Mouse (Mus musculus): Measurements from ENCODE around the gene Phb. TPM values are rescaled to one million over a fixed set of nuclear protein-coding genes. Genes with fewer than 3 reads are reported as not detected.
A peak's percentile ranks its signal among the peaks of the same experiment; 100 is the strongest.

Gene Phb
- polyA plus RNA-seq, 1 experiment from 2014 or later: 273 TPM

GRCm38 (mm10) chr11:95645397-95646153 lies 21.2 kb upstream of the Phb start:
- H3K4me2 ChIP-seq: peak overlapping the region; percentile 56
- ATAC-seq (replicated peaks; ENCODE audit: insufficient number of reproducible peaks, low FRiP score, low TSS enrichment): no peak; the same call in 1 of the 2 replicates
- 2% methylated on average over 36 of the region's 36 CpGs for WGBS (ENCODE audit: insufficient replicate concordance)
- 0 out of 2 replicates have a peak overlapping the region, but pooled peaks have one; percentile 44 for H3K9ac ChIP-seq (ENCODE audit: low read depth, low read length)
- H3K9me3 ChIP-seq (replicated peaks; ENCODE audit: control insufficient read depth, low read length): no peaks in the 10 kb centered on the region
- H3K4me1 ChIP-seq (ENCODE audit: control insufficient read depth, insufficient read depth, low read length): peaks cover 25% of the 10 kb centered on the region
- H3K27me3 ChIP-seq (ENCODE audit: control insufficient read depth, insufficient read depth, low read length): peaks cover 50% of the 10 kb centered on the region
- H3K36me3 ChIP-seq (ENCODE audit: control insufficient read depth, insufficient read depth, low read length): no peaks in the 10 kb centered on the region
- no peak overlapping the region for H3K27ac ChIP-seq (ENCODE audit: low read depth, low read length)
- peak overlapping the region; percentile 31 for H3K4me3 ChIP-seq (ENCODE audit: low read depth, low read length)

- Histone ChIP-seq H3K9me3 (replicated peaks; ENCODE audit: control insufficient read depth, low read length) (no peaks in the 10 kb centered on the region), H3K27ac (ENCODE audit: low read depth, low read length) (no peak overlapping the region), H3K4me2 (no peak overlapping the region), H3K27me3 (ENCODE audit: control insufficient read depth, insufficient read depth, low read length) (peaks cover 50% of the 10 kb centered on the region), H3K4me3 (ENCODE audit: low read depth, low read length) (no peak overlapping the region), H3K9ac (ENCODE audit: low read depth, low read length) (no peak overlapping the region), H3K4me1 (ENCODE audit: control insufficient read depth, insufficient read depth, low read length) (peaks cover 25% of the 10 kb centered on the region), H3K36me3 (ENCODE audit: control insufficient read depth, insufficient read depth, low read length) (no peaks in the 10 kb centered on the region)
- WGBS (ENCODE audit: insufficient replicate concordance): 43% methylated on average over 3 of the region's 3 CpGs
- no peak for ATAC-seq (replicated peaks; ENCODE audit: insufficient number of reproducible peaks, low FRiP score, low TSS enrichment)
These were observed 20.6 kb upstream of the Phb start for GRCm38 (mm10) chr11:95646154-95646490.

GRCm38 (mm10) chr11:95647791-95648190 lies 19.0 kb upstream of the Phb start:
- no peaks in the 10 kb centered on the region for H3K36me3 ChIP-seq (ENCODE audit: control insufficient read depth, insufficient read depth, low read length)
- no peak overlapping the region for H3K9ac ChIP-seq (ENCODE audit: low read depth, low read length)
- no peak overlapping the region for H3K4me3 ChIP-seq (ENCODE audit: low read depth, low read length)
- peaks cover 25% of the 10 kb centered on the region for H3K4me1 ChIP-seq (ENCODE audit: control insufficient read depth, insufficient read depth, low read length)
- no peak overlapping the region for H3K4me2 ChIP-seq
- H3K27ac ChIP-seq (ENCODE audit: low read depth, low read length): no peak overlapping the region
- peaks cover 37% of the 10 kb centered on the region for H3K27me3 ChIP-seq (ENCODE audit: control insufficient read depth, insufficient read depth, low read length)
- no peaks in the 10 kb centered on the region for H3K9me3 ChIP-seq (replicated peaks; ENCODE audit: control insufficient read depth, low read length)
- no peak for ATAC-seq (replicated peaks; ENCODE audit: insufficient number of reproducible peaks, low FRiP score, low TSS enrichment)
- WGBS (ENCODE audit: insufficient replicate concordance): 9% methylated on average over 3 of the region's 3 CpGs

GRCm38 (mm10) chr11:95648827-95649226 lies 17.9 kb upstream of the Phb start:
- no peak overlapping the region for H3K4me3 ChIP-seq (ENCODE audit: low read depth, low read length)
- H3K4me2 ChIP-seq: no peak overlapping the region
- H3K9ac ChIP-seq (ENCODE audit: low read depth, low read length): no peak overlapping the region
- H3K4me1 ChIP-seq (ENCODE audit: control insufficient read depth, insufficient read depth, low read length): peaks cover 18% of the 10 kb centered on the region
- no peaks in the 10 kb centered on the region for H3K36me3 ChIP-seq (ENCODE audit: control insufficient read depth, insufficient read depth, low read length)
- 5% methylated on average over 4 of the region's 4 CpGs for WGBS (ENCODE audit: insufficient replicate concordance)
- no peak overlapping the region for H3K27ac ChIP-seq (ENCODE audit: low read depth, low read length)
- peaks cover 31% of the 10 kb centered on the region for H3K27me3 ChIP-seq (ENCODE audit: control insufficient read depth, insufficient read depth, low read length)
- ATAC-seq (replicated peaks; ENCODE audit: insufficient number of reproducible peaks, low FRiP score, low TSS enrichment): no peak
- H3K9me3 ChIP-seq (replicated peaks; ENCODE audit: control insufficient read depth, low read length): no peaks in the 10 kb centered on the region

DNA sequence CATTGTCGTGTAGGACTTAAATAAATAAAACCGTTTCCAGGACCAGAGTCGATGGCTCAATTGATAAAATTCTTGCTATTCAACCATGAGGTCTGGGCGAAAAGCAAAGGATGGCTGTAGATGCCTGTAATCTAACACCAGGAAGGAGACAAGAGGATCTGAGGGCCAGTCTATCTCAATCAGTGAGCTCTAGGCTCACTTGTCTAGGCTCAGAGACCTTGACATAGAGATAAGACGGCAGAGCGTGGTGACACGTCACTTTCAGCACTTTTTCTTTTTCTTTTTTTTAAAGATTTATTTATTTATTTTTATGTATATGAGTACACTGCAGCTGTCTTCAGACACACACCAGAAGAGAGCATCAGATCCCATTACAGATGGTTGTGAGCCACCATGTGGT lies 17.2 kb upstream of the Phb start:
- peaks cover 14% of the 10 kb centered on the region for H3K4me1 ChIP-seq (ENCODE audit: control insufficient read depth, insufficient read depth, low read length)
- H3K9me3 ChIP-seq (replicated peaks; ENCODE audit: control insufficient read depth, low read length): no peaks in the 10 kb centered on the region
- no peak overlapping the region for H3K9ac ChIP-seq (ENCODE audit: low read depth, low read length)
- H3K36me3 ChIP-seq (ENCODE audit: control insufficient read depth, insufficient read depth, low read length): no peaks in the 10 kb centered on the region
- H3K4me3 ChIP-seq (ENCODE audit: low read depth, low read length): no peak overlapping the region
- H3K27me3 ChIP-seq (ENCODE audit: control insufficient read depth, insufficient read depth, low read length): peaks cover 24% of the 10 kb centered on the region
- 43% methylated on average over 7 of the region's 7 CpGs for WGBS (ENCODE audit: insufficient replicate concordance)
- ATAC-seq (replicated peaks; ENCODE audit: insufficient number of reproducible peaks, low FRiP score, low TSS enrichment): no peak
- H3K4me2 ChIP-seq: no peak overlapping the region
- H3K27ac ChIP-seq (ENCODE audit: low read depth, low read length): no peak overlapping the region

GRCm38 (mm10) chr11:95650001-95650400 lies 16.8 kb upstream of the Phb start:
- WGBS (ENCODE audit: insufficient replicate concordance): 14% methylated on average over 2 of the region's 2 CpGs
- H3K27me3 ChIP-seq (ENCODE audit: control insufficient read depth, insufficient read depth, low read length): peaks cover 19% of the 10 kb centered on the region
- no peak overlapping the region for H3K4me2 ChIP-seq
- no peaks in the 10 kb centered on the region for H3K36me3 ChIP-seq (ENCODE audit: control insufficient read depth, insufficient read depth, low read length)
- H3K9me3 ChIP-seq (replicated peaks; ENCODE audit: control insufficient read depth, low read length): no peaks in the 10 kb centered on the region
- peaks cover 13% of the 10 kb centered on the region for H3K4me1 ChIP-seq (ENCODE audit: control insufficient read depth, insufficient read depth, low read length)
- H3K4me3 ChIP-seq (ENCODE audit: low read depth, low read length): no peak overlapping the region
- H3K27ac ChIP-seq (ENCODE audit: low read depth, low read length): no peak overlapping the region
- no peak for ATAC-seq (replicated peaks; ENCODE audit: insufficient number of reproducible peaks, low FRiP score, low TSS enrichment)
- no peak overlapping the region for H3K9ac ChIP-seq (ENCODE audit: low read depth, low read length)

DNA sequence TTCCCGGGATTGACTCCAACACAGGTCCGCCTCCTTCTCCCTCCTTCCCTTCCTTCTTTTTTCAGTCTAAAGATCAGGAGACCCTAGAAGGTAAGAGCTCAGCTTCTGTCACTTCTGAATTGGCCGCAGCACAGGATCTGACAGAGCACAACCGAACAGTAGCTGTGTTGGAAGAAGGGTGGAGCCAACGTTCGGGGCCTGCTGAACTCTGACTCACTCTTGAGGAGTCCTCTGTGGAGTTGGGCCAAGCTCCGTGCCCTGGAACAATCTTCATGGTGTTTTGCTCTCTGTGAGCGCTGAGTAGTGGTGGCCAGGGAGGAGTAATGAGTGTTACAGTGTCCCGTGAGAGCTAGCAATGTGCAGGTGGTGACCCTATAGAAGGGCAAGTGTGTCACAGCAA lies 15.8 kb upstream of the Phb start:
- H3K4me3 ChIP-seq (ENCODE audit: low read depth, low read length): no peak overlapping the region
- no peak for ATAC-seq (replicated peaks; ENCODE audit: insufficient number of reproducible peaks, low FRiP score, low TSS enrichment)
- 57% methylated on average over 9 of the region's 9 CpGs for WGBS (ENCODE audit: insufficient replicate concordance)
- H3K9ac ChIP-seq (ENCODE audit: low read depth, low read length): no peak overlapping the region
- H3K4me2 ChIP-seq: no peak overlapping the region
- H3K9me3 ChIP-seq (replicated peaks; ENCODE audit: control insufficient read depth, low read length): no peaks in the 10 kb centered on the region
- peaks cover 10% of the 10 kb centered on the region for H3K27me3 ChIP-seq (ENCODE audit: control insufficient read depth, insufficient read depth, low read length)
- peaks cover 4% of the 10 kb centered on the region for H3K4me1 ChIP-seq (ENCODE audit: control insufficient read depth, insufficient read depth, low read length)
- no peak overlapping the region for H3K27ac ChIP-seq (ENCODE audit: low read depth, low read length)
- H3K36me3 ChIP-seq (ENCODE audit: control insufficient read depth, insufficient read depth, low read length): no peaks in the 10 kb centered on the region

GRCm38 (mm10) chr11:95657449-95657848 lies 9.3 kb upstream of the Phb start:
- Histone ChIP-seq H3K27me3 (ENCODE audit: control insufficient read depth, insufficient read depth, low read length) (no peaks in the 10 kb centered on the region), H3K36me3 (ENCODE audit: control insufficient read depth, insufficient read depth, low read length) (no peaks in the 10 kb centered on the region), H3K4me3 (ENCODE audit: low read depth, low read length) (no peak overlapping the region), H3K9ac (ENCODE audit: low read depth, low read length) (no peak overlapping the region), H3K27ac (ENCODE audit: low read depth, low read length) (no peak overlapping the region), H3K4me1 (ENCODE audit: control insufficient read depth, insufficient read depth, low read length) (no peaks in the 10 kb centered on the region), H3K9me3 (replicated peaks; ENCODE audit: control insufficient read depth, low read length) (no peaks in the 10 kb centered on the region), H3K4me2 (no peak overlapping the region)
- no peak for ATAC-seq (replicated peaks; ENCODE audit: insufficient number of reproducible peaks, low FRiP score, low TSS enrichment)
- WGBS (ENCODE audit: insufficient replicate concordance): 54% methylated on average over 4 of the region's 4 CpGs

- Histone ChIP-seq H3K9ac (ENCODE audit: low read depth, low read length) (peak overlapping the region; percentile 81), H3K4me3 (ENCODE audit: low read depth, low read length) (peak overlapping the region; percentile 85), H3K4me2 (peak overlapping the region; percentile 86), H3K27ac (ENCODE audit: low read depth, low read length) (peak overlapping the region; percentile 74), H3K9me3 (replicated peaks; ENCODE audit: control insufficient read depth, low read length) (no peaks in the 10 kb centered on the region), H3K36me3 (ENCODE audit: control insufficient read depth, insufficient read depth, low read length) (peaks cover 8% of the 10 kb centered on the region), H3K4me1 (ENCODE audit: control insufficient read depth, insufficient read depth, low read length) (peaks cover 7% of the 10 kb centered on the region; the same call in 1 of the 2 replicates), H3K27me3 (ENCODE audit: control insufficient read depth, insufficient read depth, low read length) (no peaks in the 10 kb centered on the region)
- WGBS (ENCODE audit: insufficient replicate concordance): 3% methylated on average over 11 of the region's 11 CpGs
- peak; percentile 29; the same call in 1 of the 2 replicates for ATAC-seq (replicated peaks; ENCODE audit: insufficient number of reproducible peaks, low FRiP score, low TSS enrichment)
These were observed 420 bp downstream of the Phb start for GRCm38 (mm10) chr11:95667177-95667576.
